Mouse (Mus musculus): ENCODE measurements around the gene Fam129a. TPM values are rescaled to one million over a fixed set of nuclear protein-coding genes. Genes with fewer than 3 reads are reported as not detected.

The Fam129a gene
- total RNA-seq, 2 experiments from 2014 or later = 4.8 to 6.1 TPM

- DNase-seq (ENCODE audit: extremely low spot score in 1 of 2, low spot score in 2 of 2) = no peak
- intact Hi-C loops (cut with DNase I) = no loop called here
Observed at GRCm38 (mm10) chr1:151618251-151618650, 47.3 kb downstream of the Fam129a start.

GRCm38 (mm10) chr1:151619281-151619711 lies 48.3 kb downstream of the Fam129a start:
- no peak for DNase-seq (ENCODE audit: extremely low spot score in 1 of 2, low spot score in 2 of 2)
- intact Hi-C loops (cut with DNase I) = no loop called here

- intact Hi-C loops (cut with DNase I) = no loop called here
Observed at GRCm38 (mm10) chr1:151620730-151621129, 49.7 kb downstream of the Fam129a start.

GRCm38 (mm10) chr1:151624442-151625226 lies 53.6 kb downstream of the Fam129a start:
- intact Hi-C loops (cut with DNase I) = no loop called here

More at GRCm38 (mm10) chr1:151620730-151621129, 49.7 kb downstream of the Fam129a start:
- DNase-seq (ENCODE audit: extremely low spot score in 1 of 2, low spot score in 2 of 2) = no peak

GRCm38 (mm10) chr1:151625260-151625659 lies 54.3 kb downstream of the Fam129a start:
- no peak for DNase-seq (ENCODE audit: extremely low spot score in 1 of 2, low spot score in 2 of 2)
- intact Hi-C loops (cut with DNase I) = no loop called here

More at GRCm38 (mm10) chr1:151624442-151625226, 53.6 kb downstream of the Fam129a start:
- no peak for DNase-seq (ENCODE audit: extremely low spot score in 1 of 2, low spot score in 2 of 2)

GRCm38 (mm10) chr1:151625690-151626089 lies 54.7 kb downstream of the Fam129a start:
- intact Hi-C loops (cut with DNase I) = no loop called here
- DNase-seq (ENCODE audit: extremely low spot score in 1 of 2, low spot score in 2 of 2) = no peak

- DNase-seq (ENCODE audit: extremely low spot score in 1 of 2, low spot score in 2 of 2) = peak in 1 of 2 experiments; percentile 4
- intact Hi-C loops (cut with DNase I) = no loop called here
Observed at GRCm38 (mm10) chr1:151626631-151627030, 55.6 kb downstream of the Fam129a start.

- no peak for DNase-seq (ENCODE audit: extremely low spot score in 1 of 2, low spot score in 2 of 2)
- intact Hi-C loops (cut with DNase I) = no loop called here
Observed at GRCm38 (mm10) chr1:151627141-151627540, 56.2 kb downstream of the Fam129a start.

- intact Hi-C loops (cut with DNase I) = no loop called here
- no peak for DNase-seq (ENCODE audit: extremely low spot score in 1 of 2, low spot score in 2 of 2)
Observed at GRCm38 (mm10) chr1:151629591-151630250, 58.7 kb downstream of the Fam129a start.

GRCm38 (mm10) chr1:151630251-151630628 lies 59.3 kb downstream of the Fam129a start:
- intact Hi-C loops (cut with DNase I) = no loop called here

GRCm38 (mm10) chr1:151631061-151631460 lies 60.1 kb downstream of the Fam129a start:
- intact Hi-C loops (cut with DNase I) = no loop called here
- DNase-seq (ENCODE audit: extremely low spot score in 1 of 2, low spot score in 2 of 2) = no peak

More at GRCm38 (mm10) chr1:151630251-151630628, 59.3 kb downstream of the Fam129a start:
- DNase-seq (ENCODE audit: extremely low spot score in 1 of 2, low spot score in 2 of 2) = no peak

GRCm38 (mm10) chr1:151631703-151632294 lies 60.8 kb downstream of the Fam129a start:
- no peak for DNase-seq (ENCODE audit: extremely low spot score in 1 of 2, low spot score in 2 of 2)
- intact Hi-C loops (cut with DNase I) = no loop called here

- intact Hi-C loops (cut with DNase I) = no loop called here
- DNase-seq (ENCODE audit: extremely low spot score in 1 of 2, low spot score in 2 of 2) = no peak
Observed at GRCm38 (mm10) chr1:151632567-151633356, 61.8 kb downstream of the Fam129a start.

- intact Hi-C loops (cut with DNase I) = no loop called here
- no peak for DNase-seq (ENCODE audit: extremely low spot score in 1 of 2, low spot score in 2 of 2)
Observed at GRCm38 (mm10) chr1:151636637-151637036, 65.7 kb downstream of the Fam129a start.

- intact Hi-C loops (cut with DNase I) = no loop called here
- DNase-seq (ENCODE audit: extremely low spot score in 1 of 2, low spot score in 2 of 2) = no peak
Observed at GRCm38 (mm10) chr1:151637351-151637922, 66.5 kb downstream of the Fam129a start.

GRCm38 (mm10) chr1:151638357-151638756 lies 67.4 kb downstream of the Fam129a start:
- intact Hi-C loops (cut with DNase I) = no loop called here
- no peak for DNase-seq (ENCODE audit: extremely low spot score in 1 of 2, low spot score in 2 of 2)

- intact Hi-C loops (cut with DNase I) = no loop called here
- no peak for DNase-seq (ENCODE audit: extremely low spot score in 1 of 2, low spot score in 2 of 2)
Observed at GRCm38 (mm10) chr1:151638770-151639169, 67.8 kb downstream of the Fam129a start.

GRCm38 (mm10) chr1:151646380-151646779 lies 75.4 kb downstream of the Fam129a start:
- intact Hi-C loops (cut with DNase I) = no loop called here

GRCm38 (mm10) chr1:151648099-151648498 lies 77.1 kb downstream of the Fam129a start:
- no peak for DNase-seq (ENCODE audit: extremely low spot score in 1 of 2, low spot score in 2 of 2)
- intact Hi-C loops (cut with DNase I) = no loop called here

More at GRCm38 (mm10) chr1:151646380-151646779, 75.4 kb downstream of the Fam129a start:
- no peak for DNase-seq (ENCODE audit: extremely low spot score in 1 of 2, low spot score in 2 of 2)
